Mouse (Mus musculus): ENCODE measurements at regions not wholly inside any gene's neighbourhood (a gene's known extent, or its start where the extent isn't known, plus 50 kb on each side); places are given as distances from the start of the nearest gene placed in this dataset.

DNA sequence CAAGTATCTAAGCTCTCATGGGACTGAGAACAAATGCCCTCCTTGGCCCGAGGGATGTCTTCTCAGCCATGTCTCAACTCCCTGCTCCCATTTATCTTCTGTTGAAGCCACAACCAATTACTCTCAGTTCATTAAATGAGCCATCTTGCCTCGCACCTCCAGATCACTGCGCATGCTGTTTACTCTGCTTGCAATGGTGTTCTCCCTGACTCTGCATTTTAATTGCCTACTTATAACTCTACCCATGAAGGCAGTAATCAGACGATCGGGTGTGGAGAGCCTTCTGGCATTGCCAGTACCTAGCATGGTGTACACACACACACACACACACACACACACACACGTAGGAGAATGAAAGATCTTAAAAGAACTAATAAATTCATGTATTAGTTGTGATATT lies 306.1 kb upstream of the Myt1l start:
- no peak for DNase-seq

DNA sequence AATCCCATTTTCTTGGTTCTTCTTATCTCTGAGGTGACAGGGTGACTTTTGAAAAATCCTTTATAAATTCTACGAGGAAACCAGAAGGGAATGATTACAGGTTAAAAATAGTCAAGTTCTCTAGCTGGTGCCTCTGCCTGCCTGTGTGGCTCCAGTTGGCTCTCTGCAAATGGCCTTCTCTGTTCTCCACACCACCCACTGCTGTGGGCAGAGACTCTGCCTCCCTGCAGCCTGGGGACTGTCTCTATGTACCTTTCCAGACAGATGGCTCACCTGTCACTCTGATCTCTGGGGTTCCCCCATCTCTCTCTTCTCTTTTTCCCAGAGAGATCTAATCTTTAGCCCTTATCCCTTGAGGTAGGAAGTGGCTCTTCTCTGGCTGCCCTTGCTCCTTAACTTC lies 302.2 kb upstream of the Myt1l start:
- DNase-seq: no peak

DNA sequence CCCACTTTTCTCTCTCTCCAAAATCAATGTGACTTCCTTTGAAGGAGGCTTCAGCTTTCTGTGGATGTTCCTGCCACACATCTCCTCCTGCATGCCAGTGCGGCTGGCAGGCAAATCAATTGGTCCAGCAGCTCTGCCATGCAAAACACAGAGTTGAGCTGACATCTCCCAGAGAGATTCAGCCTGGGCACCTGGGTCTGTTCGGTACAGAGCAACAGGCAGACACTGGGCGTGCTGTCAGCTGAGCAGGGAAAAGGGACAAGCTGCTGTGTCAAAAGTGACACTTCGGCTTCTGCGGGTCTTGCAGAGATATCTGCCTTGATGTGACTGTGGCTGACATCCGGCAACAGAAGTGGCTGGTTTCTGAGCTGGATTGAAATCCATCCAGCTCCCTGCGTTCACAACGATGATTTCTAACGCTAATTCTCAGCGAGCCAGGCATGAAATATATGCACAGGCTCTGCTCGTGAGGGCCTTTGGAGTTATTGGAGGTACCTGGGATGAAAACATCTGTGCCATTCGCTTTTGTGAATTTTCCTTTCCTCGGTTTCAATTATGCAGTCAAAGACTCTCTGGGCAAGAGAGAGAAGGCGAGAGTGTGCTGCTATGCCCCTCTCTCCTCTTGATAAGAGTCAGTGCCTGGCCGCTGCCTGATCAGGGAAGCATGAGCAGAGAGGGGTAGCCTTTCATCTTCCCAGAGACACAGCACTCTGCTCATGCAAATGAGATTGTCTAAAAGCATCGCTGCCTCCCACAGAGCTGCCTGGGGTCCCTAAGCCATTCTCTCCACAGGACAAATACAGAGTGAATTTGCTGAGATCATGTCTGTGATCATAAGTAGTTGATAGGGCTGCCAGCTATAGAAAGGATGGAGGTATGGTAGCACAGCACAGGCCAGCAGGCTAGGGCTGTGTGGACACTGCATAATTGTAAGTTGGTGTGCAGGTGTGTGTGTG lies 295.4 kb upstream of the Myt1l start:
- DNase-seq: no peak

DNA sequence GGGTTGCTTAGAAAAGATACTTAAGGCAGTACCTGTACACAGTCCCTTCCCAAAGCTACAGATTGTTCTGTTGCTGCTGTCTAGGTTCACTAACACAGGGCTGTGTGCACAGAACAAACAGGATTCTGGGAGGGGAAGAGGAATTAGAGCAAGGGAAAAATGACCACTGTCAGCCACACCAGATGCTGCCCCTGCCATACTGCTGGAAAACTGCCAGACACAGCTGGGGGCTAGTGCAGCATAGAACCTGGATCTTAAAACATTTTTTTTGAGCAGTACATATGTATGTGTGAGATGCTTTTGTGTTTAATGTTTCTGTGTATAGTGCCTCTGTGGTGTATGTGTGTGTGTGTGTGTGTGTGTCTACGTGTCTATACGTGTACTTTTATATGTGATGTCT lies 291.7 kb upstream of the Myt1l start:
- DNase-seq: no peak

DNA sequence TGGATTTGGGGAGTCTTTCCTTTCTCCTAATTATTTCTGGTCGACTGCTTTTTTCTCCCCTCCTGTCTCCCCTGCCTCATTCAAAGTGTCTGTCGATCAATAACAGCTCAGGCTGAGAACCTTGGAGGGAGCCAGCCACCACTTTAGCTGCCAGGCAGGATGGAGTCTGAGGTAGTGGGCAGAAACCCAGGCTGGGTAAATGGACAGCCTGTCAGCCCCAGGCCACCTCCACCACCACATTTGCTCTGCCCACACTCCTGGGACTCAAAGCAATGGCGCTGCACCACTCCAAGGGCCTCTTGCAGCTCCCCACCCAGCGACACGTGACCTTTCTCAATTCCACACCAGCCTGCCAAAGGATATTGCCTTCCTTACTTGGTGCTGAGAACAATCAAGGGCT lies 290.7 kb upstream of the Myt1l start:
- no peak for DNase-seq

DNA sequence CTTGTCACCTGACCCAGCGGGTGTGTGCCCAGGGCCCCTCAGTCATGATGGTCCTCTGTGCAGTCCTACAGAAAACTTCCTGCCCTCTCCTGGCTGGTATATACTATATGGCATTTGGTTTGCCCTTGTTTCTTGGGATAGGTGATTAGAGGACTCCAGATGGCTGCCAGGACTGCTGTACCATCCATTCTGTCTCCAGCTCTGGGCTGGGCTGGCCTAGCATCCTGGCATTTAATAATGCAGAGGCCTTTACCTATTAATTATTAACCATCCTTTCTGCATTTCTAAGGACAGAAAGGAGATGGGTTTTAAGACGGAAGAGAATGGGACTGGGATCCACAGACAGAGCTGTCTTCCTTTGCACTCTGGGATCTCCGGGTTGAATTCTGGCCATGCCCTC lies 288.7 kb upstream of the Myt1l start:
- DNase-seq: no peak

DNA sequence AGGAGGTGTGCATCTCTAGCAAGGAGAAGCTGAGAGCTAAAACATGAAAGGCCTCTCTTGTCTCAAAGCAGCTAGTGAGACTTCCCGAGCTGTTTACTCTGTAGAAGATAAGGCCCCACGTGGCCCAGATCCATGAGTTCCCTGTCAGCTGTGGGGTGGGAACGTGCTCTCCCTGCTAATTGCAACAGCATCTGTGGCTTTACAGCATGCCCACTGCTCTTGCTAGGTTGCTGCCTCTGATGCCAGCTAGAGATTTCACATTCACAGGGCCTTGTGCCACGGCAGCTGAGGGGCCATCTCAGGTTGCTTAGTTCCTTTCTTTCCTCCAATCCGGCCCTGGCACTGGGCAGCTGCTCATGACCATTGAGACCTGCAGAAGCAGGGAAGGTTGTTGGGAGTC lies 288.2 kb upstream of the Myt1l start:
- DNase-seq: no peak

DNA sequence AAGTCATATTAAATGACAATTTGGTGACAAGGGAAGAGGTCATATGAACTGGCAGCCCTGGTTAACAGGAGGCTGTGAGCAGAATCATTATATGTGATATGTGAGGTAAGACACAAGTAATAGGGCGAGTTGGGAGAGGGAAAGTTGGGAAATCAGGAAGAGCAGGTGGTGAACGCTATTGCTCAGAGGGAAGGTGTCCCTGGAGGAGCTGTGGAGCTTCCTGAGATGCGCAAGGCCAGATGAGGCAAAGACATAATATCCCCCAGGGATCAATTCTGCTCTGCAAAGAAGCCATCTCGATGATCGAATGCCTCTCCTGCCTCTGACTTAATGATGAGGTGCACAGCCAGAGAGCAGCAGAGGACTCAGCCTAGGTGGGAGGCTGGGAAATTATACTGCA lies 285.1 kb upstream of the Myt1l start:
- no peak for DNase-seq

DNA sequence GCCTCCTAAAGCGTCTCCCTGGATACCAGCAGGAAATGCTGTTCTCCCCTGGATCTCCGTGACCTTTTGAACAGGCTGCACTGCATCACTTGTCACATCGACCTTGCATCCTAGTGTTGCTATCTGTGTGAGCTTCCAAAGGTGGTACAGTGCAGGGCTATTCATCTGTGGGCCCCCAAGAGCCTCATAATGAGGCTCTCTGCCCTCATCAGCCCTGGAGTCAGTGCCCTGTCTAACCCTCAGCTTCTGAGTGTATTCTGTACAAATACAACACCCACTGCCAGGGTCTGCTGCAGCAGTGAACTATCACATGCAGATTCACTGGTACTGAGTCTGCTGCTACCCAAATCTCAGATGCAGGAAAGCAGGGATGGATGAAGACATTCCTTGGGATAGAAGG lies 282.1 kb upstream of the Myt1l start:
- DNase-seq: no peak

DNA sequence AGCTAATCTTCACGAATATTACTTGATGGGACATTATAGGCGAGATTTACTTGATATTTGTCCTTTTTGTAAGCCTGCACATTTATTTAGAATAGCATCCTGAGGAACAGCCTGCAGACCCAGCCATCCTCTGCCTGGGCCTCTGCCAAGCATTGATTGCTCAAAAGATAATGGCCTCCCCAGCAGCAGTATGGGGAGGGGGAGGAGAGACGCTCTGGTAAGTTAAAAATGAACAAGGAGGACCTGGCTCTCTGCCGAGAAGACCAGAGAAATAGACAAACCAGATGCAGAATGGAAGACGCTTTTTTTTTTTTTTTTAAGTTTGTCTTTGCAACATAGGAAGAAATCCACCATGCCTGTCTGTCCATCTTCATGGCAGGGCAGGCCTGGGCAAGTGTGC lies 280.8 kb upstream of the Myt1l start:
- DNase-seq: no peak

DNA sequence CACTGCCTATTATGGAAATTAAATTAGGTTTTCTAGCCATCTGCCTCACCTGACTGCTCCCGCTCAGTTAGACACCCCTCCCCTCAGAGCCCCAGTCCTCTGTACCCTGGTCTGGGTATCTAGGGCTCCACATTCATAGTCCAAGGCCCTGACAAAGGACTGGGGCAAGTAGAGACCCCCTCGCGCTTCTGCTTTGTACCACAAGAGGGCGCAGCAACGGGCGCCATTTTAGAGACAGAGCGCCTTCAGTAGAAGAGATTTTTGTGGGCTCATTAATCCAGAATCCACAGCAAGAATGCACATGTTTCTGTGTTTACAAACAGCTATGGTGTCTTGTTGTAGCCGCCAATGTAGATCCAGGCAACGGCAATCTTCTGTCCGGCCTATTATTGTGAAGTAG lies 279.7 kb upstream of the Myt1l start:
- DNase-seq: no peak

DNA sequence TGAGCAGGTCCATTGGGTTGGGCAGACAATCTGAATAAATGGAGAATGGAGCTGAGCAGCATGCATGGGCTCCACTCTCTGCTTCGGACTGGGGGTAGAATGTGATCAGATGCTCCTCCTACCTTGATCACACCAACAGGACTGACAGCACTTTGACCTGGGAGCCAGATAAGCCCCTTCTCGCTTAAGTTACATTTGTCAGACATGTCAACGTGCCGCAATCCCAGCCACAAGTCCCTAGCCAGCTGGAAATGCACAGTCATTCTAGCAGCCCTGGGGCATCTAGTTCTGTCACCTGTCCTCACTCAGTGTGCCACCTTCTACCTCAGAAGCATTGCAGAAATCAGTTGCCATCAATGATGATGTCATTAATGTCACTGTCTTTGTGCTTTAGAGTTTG lies 272.1 kb upstream of the Myt1l start:
- DNase-seq: no peak

DNA sequence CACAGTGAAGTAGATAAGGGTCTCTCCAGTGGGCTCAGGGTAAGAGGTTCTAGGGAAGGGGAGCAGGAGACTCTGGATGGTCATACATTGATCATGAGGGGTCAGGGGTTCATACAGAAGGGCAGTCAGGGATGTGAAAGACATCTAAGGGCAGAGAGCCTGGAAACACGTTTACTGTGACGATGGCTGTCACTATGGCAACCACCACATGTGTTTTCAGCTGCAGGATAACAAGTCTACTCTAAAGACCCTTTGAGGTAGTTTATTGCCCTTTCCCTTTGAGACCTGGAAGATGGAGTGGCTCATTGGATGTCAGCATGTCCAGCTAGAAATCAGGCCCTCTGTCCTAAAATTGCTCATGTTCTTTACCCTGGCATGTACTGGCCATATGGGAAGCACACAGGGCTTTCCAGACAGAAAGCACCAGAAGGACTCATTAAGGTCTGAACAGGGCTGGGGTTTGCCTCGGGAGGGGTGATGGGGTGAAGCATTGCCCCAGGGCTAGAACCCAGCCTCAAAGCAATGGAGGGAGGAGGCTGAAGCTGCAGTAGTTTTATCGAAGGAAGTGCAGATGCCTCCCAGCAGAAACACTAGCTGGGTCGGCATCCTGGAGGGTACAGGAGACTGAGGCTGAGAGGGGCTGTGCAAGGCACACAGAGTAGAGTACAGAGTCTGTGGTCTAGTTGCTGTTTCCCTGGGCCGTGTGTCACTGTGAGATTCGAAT lies 271.0 kb upstream of the Myt1l start:
- no peak for DNase-seq

DNA sequence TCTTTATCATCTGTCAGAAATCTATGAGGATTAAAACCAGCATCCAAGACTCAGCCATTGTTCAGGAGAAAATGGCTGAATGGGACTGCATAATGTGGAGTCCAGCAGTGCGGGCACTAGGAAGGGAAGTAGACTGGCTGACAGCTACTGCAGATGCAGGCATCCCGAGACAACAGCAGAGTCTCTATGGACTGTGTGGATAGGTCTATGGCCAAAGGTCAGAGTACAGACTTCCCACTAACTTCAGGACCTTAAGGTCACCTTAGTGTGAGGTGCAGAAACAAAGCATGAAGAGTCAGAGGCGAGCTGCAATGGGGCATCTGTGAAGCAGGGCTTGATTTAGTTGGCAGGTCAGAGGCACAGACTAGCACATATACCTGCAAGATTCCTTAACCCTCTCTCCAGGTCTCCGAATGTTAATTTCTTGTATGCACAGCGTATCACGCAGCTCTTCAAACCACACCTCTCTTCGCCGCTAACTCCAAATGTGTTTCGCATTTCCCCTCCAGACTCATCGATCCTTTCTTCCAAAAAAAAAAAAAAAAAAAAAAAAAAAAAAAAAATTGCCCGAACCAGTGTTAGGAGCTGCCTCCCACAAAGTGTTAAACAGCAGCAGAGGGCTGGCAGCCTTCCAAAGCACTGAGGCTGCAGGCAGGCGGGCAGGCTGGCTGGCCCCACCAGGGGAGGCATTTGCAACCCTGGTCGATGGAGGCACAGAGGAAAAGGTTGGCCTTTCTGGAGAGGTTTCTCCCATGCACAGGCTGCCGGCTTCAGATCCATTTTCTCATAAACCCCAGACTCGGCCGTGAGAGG lies 270.2 kb upstream of the Myt1l start:
- DNase-seq: peak; percentile 66

DNA sequence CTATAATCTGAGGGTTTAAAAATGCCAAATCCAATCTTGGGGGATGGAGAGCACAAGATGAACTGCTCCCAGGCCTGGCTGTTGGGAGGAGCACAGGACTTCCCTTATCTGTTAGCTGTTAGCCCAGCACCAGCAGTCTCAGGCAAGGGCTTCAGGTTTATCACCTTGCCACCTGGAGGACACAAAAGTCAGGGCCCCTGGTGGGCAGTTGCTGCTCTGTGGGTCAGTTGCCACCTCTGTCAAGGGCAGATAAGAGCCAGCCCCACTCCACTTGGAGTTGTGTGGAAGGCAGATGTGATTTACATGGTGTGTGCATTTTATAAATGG lies 269.7 kb upstream of the Myt1l start:
- DNase-seq: no peak

DNA sequence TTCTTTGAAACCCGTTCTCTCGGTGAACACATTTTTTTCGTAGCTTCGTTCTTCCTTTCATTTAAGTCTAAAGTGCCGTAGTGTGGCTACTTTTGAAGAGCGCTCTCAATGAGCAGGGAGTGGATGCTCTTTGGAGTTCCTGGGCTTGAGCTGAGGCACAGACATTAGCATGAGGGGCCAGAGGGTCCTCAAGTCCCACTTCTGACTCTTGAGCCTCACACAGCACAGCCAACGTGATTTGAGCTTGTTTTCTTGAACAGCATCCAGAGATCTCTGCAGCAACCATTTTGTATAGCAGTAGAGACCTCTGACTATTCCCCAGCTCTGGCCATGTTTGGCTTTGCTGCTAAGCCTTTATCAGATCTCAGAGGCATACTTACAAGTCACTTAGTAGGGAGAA lies 269.2 kb upstream of the Myt1l start:
- no peak for DNase-seq

DNA sequence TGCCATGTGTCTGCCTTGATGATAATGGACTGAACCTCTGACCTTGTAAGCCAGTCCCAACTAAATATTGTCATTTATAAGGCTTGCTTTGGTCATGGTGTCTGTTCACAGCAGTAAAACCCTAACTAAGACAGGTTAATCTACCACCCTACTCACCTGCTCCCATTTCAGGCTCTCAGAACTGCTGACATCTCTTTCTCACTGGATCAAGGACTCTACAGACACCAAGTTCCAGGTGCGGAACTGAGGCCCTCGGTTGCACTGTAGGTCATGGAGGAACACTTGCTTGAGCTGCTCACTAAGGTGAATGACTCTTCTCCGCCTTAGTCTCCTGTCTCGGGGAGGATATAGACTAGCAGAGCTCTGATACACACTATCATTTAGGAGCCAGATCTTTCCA lies 254.0 kb upstream of the Myt1l start:
- no peak for DNase-seq

DNA sequence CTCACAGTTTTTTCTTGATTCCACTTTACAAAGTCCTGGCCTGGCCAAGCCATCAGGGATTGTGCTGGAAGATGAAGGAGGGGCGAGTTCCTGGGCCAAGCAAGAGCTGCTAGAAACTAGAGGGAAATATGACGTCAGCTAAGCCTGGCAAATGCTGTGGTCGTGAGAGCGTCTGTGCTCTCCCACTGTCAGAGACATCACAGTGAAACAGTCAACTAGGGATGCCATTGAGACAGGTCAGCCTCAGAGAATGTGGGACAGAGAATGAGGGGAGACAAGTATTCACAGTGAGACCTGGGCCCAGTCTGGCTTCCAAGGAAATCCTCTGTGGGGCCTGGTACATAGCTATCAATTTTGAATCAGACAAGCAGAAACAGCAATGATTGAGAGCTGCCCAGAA lies 252.5 kb upstream of the Myt1l start:
- DNase-seq: no peak

DNA sequence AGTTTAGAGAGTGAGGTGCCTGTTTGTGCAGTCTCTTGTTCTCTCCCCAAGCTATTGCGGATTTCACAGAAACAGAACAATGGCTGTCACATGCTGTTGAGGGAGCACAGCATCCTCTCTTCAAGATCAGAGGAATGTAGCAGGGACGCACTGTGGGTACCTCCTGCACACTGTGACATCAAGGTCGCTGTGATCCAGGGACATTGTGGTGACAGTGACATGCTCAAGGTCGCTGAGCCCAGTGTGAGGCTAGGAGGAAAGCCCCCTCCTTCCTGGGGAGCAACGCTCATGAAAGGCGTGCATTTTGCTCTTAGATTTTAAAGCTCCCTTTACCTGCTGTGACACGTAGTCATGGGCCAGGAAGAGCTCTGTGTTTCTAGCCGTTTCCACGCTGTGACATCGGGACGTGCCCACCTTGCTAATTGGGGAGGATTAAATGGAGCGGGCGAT lies 248.5 kb upstream of the Myt1l start:
- DNase-seq: no peak

DNA sequence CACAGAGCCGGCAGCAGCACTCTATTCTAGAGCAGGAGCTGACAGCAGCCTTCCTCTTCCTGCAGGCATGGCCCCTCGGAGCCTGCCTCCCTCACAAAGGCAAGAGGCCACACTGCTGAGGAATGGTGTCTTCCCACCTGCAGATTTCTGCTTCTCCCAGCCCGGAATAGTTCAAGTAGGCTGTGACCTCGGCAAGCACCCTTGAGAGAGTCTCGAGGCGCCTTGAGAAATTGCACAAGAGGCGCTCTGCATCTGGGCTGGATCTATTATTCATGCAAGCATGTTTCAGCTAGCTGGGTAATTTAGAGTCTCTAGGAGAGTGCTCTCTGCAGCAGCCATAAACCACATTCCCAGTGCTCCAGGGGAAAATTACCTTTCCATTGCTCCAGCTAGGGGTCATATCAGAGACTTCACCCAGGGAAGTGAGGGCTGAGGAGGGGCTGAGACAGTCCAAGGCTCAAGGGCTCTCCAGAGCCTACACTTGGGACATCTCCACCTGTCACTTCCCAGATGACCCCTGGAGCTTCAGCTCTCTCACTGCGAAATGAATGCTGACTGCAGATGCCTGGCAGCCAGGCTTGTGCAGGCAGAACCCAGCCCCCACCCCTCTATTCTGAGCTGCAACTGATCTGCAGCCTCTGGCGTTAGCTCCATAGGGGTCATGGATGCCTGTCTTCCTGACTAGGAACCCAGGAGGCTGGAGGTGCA lies 247.9 kb upstream of the Myt1l start:
- no peak for DNase-seq

DNA sequence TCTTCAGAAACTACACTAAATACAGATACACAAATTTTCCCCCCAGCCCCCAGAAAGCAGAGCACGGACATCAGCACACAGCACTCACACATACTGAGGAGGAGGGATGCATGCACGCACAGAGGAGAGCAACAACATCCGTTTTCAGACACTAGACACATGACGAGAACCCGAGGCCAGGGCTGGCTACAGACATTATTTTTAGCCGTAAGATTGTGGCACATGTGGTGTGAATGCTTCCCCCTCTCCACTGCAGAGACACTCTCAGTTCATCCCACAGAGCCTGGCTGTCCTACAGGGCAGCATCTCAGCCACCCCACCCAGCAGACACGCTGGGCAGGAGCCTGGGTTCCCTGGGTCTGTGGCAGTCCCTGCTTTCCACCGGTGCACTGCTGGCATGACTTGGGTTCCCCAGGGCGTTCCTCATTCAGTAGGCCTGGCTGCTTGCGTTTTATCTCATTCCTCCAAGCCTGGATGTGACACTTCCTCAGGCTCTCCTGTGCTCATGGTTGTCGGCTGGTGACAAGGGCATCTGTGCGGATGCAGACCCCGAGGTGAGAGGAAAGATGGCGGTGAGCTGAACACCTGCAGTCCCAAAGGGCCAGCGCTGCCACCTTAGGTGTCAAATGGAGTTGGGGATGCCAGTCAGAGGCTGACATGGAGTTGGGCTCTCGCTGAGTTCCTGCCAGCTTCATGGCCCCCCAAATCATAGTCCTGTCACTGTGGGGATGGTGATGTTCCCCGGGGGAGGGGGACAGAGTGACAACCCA lies 247.1 kb upstream of the Myt1l start:
- DNase-seq: no peak

DNA sequence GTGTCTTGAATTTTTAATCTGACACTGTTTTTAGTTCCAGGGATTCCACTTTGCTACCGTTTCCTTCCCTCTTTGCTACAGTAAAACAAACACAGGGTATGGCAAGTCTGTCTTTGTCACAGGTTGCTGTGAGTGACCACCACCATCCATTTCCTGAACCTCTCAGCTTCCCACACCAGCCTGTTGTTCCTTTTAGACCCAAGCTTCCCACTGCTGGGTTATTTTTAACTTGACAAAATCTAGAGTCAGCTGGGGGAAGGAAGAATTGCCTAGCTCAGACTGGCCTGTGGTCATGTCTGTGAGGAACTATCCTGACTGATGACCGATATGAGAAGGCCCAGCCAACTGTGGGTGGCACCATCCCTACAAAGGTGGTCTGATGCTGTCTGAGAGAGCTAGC lies 239.4 kb upstream of the Myt1l start:
- no peak for DNase-seq

All from heart, postnatal 4 days (tissue).